Mouse (Mus musculus): ENCODE measurements at regions not wholly inside any gene's neighbourhood (a gene's known extent, or its start where the extent isn't known, plus 50 kb on each side); places are given as distances from the start of the nearest gene placed in this dataset.
A peak's percentile ranks its signal among the peaks of the same experiment; 100 is the strongest.

- DNase-seq (ENCODE audit: low spot score): no peak
- 50% methylated on average over 3 of the region's 3 CpGs for WGBS
Observed at GRCm38 (mm10) chr12:43827296-43827695, 382.8 kb downstream of the Dnajb9 start.

GRCm38 (mm10) chr12:43813559-43813958 lies 396.6 kb downstream of the Dnajb9 start:
- no peak overlapping the region for H3K9ac ChIP-seq (ENCODE audit: low read depth, low read length, severe bottlenecking)
- WGBS: 9% methylated on average over 3 of the region's 3 CpGs
- no peak for ATAC-seq (ENCODE audit: low FRiP score, low read depth)
- no peak overlapping the region for H3K27ac ChIP-seq (replicated peaks; ENCODE audit: low read depth, low read length)
- H3K9me3 ChIP-seq (ENCODE audit: control insufficient read depth, low read length): no peaks in the 10 kb centered on the region
- DNase-seq (ENCODE audit: low spot score): peak; percentile 35
- no peaks in the 10 kb centered on the region for H3K36me3 ChIP-seq (ENCODE audit: control insufficient read depth, insufficient read depth, low read length)
- no peaks in the 10 kb centered on the region for H3K4me1 ChIP-seq (ENCODE audit: control insufficient read depth, insufficient read depth, low read length)
- no peak for TF ChIP-seq POLR2A (IDR thresholded peaks at IDR 0.05; ENCODE audit: borderline replicate concordance, extremely low read depth, insufficient read depth, insufficient read length)
- no peak overlapping the region for H3K4me3 ChIP-seq (replicated peaks; ENCODE audit: low read length)
- no peak overlapping the region for H3K4me2 ChIP-seq (replicated peaks; ENCODE audit: low read depth, low read length, severe bottlenecking)
- H3K27me3 ChIP-seq (ENCODE audit: control insufficient read depth, insufficient read depth, low read length): no peaks in the 10 kb centered on the region

More at GRCm38 (mm10) chr12:43827296-43827695, 382.8 kb downstream of the Dnajb9 start:
- Histone ChIP-seq H3K9ac (ENCODE audit: low read depth, low read length, severe bottlenecking) (no peak overlapping the region), H3K27me3 (ENCODE audit: control insufficient read depth, insufficient read depth, low read length) (no peaks in the 10 kb centered on the region), H3K27ac (replicated peaks; ENCODE audit: low read depth, low read length) (no peak overlapping the region), H3K9me3 (ENCODE audit: control insufficient read depth, low read length) (no peaks in the 10 kb centered on the region), H3K4me1 (ENCODE audit: control insufficient read depth, insufficient read depth, low read length) (no peaks in the 10 kb centered on the region), H3K4me3 (replicated peaks; ENCODE audit: low read length) (no peak overlapping the region), H3K36me3 (ENCODE audit: control insufficient read depth, insufficient read depth, low read length) (no peaks in the 10 kb centered on the region), H3K4me2 (replicated peaks; ENCODE audit: low read depth, low read length, severe bottlenecking) (no peak overlapping the region)
- no peak for ATAC-seq (ENCODE audit: low FRiP score, low read depth)
- no peak for TF ChIP-seq POLR2A (IDR thresholded peaks at IDR 0.05; ENCODE audit: borderline replicate concordance, extremely low read depth, insufficient read depth, insufficient read length)

- Histone ChIP-seq H3K27ac (replicated peaks; ENCODE audit: low read depth, low read length) (no peak overlapping the region), H3K4me1 (ENCODE audit: control insufficient read depth, insufficient read depth, low read length) (no peaks in the 10 kb centered on the region), H3K36me3 (ENCODE audit: control insufficient read depth, insufficient read depth, low read length) (no peaks in the 10 kb centered on the region), H3K4me3 (replicated peaks; ENCODE audit: low read length) (no peak overlapping the region), H3K27me3 (ENCODE audit: control insufficient read depth, insufficient read depth, low read length) (no peaks in the 10 kb centered on the region; the same call in 1 of the 2 replicates), H3K9ac (ENCODE audit: low read depth, low read length, severe bottlenecking) (no peak overlapping the region), H3K4me2 (replicated peaks; ENCODE audit: low read depth, low read length, severe bottlenecking) (no peak overlapping the region), H3K9me3 (ENCODE audit: control insufficient read depth, low read length) (no peaks in the 10 kb centered on the region)
- ATAC-seq (ENCODE audit: low FRiP score, low read depth) (peak; percentile 44; the same call in 1 of the 2 replicates), DNase-seq (ENCODE audit: low spot score) (no peak)
- no peak for TF ChIP-seq POLR2A (IDR thresholded peaks at IDR 0.05; ENCODE audit: borderline replicate concordance, extremely low read depth, insufficient read depth, insufficient read length)
- 35% methylated on average over 1 of the region's 1 CpGs for WGBS
Observed at GRCm38 (mm10) chr12:43772766-43773165, 437.4 kb downstream of the Dnajb9 start.

GRCm38 (mm10) chr12:43762151-43762550 lies 448.0 kb downstream of the Dnajb9 start:
- H3K27me3 ChIP-seq (ENCODE audit: control insufficient read depth, insufficient read depth, low read length): no peaks in the 10 kb centered on the region
- no peak overlapping the region for H3K4me3 ChIP-seq (replicated peaks; ENCODE audit: low read length)
- H3K9ac ChIP-seq (ENCODE audit: low read depth, low read length, severe bottlenecking): no peak overlapping the region
- no peak for DNase-seq (ENCODE audit: low spot score)
- ATAC-seq (ENCODE audit: low FRiP score, low read depth): no peak
- no peaks in the 10 kb centered on the region for H3K9me3 ChIP-seq (ENCODE audit: control insufficient read depth, low read length)
- no peak for TF ChIP-seq POLR2A (IDR thresholded peaks at IDR 0.05; ENCODE audit: borderline replicate concordance, extremely low read depth, insufficient read depth, insufficient read length)
- WGBS: 55% methylated on average over 1 of the region's 1 CpGs
- H3K27ac ChIP-seq (replicated peaks; ENCODE audit: low read depth, low read length): no peak overlapping the region
- H3K36me3 ChIP-seq (ENCODE audit: control insufficient read depth, insufficient read depth, low read length): no peaks in the 10 kb centered on the region
- H3K4me2 ChIP-seq (replicated peaks; ENCODE audit: low read depth, low read length, severe bottlenecking): no peak overlapping the region
- H3K4me1 ChIP-seq (ENCODE audit: control insufficient read depth, insufficient read depth, low read length): no peaks in the 10 kb centered on the region
